Mouse (Mus musculus): ENCODE data around the gene Cdkl5.
A peak's percentile ranks its signal among the peaks of the same experiment; 100 is the strongest.

Gene Cdkl5

GRCm38 (mm10) chrX:160994543-160995121 is at the start of gene Cdkl5:
Cdkl5 (minus strand) TSS chrX:160994704.
- peak; percentile 96 for DNase-seq

- peak; percentile 36 for DNase-seq
Observed at GRCm38 (mm10) chrX:161033235-161033803, 38.8 kb upstream of the Cdkl5 start.

- DNase-seq, result peak; percentile 6
Observed at GRCm38 (mm10) chrX:161032423-161032822, 37.9 kb upstream of the Cdkl5 start.

GRCm38 (mm10) chrX:161030233-161030632 is 35.7 kb upstream of the Cdkl5 start:
- no peak for DNase-seq

GRCm38 (mm10) chrX:161024475-161024874 is 30.0 kb upstream of the Cdkl5 start:
- no peak for DNase-seq

GRCm38 (mm10) chrX:161021548-161021947 is 27.0 kb upstream of the Cdkl5 start:
- DNase-seq, result no peak

GRCm38 (mm10) chrX:161018179-161018578 is 23.7 kb upstream of the Cdkl5 start:
- no peak for DNase-seq

- no peak for DNase-seq
Observed at GRCm38 (mm10) chrX:161006272-161006671, 11.8 kb upstream of the Cdkl5 start.

- no peak for DNase-seq
Observed at GRCm38 (mm10) chrX:160996051-160996450, 1.5 kb upstream of the Cdkl5 start.

GRCm38 (mm10) chrX:160995131-160995667 is 695 bp upstream of the Cdkl5 start:
- DNase-seq, result peak; percentile 58

GRCm38 (mm10) chrX:160993749-160994539 is 560 bp downstream of the Cdkl5 start:
- peak; percentile 30 for DNase-seq

GRCm38 (mm10) chrX:160992703-160993102 is 1.8 kb downstream of the Cdkl5 start:
- no peak for DNase-seq

GRCm38 (mm10) chrX:160990276-160990675 is 4.2 kb downstream of the Cdkl5 start:
- no peak for DNase-seq

GRCm38 (mm10) chrX:160977919-160978318 is 16.6 kb downstream of the Cdkl5 start:
- DNase-seq, result no peak

GRCm38 (mm10) chrX:160971991-160972545 is 22.4 kb downstream of the Cdkl5 start:
- DNase-seq, result no peak

- DNase-seq, result no peak
Observed at GRCm38 (mm10) chrX:160958593-160959131, 35.8 kb downstream of the Cdkl5 start.

GRCm38 (mm10) chrX:160949583-160949982 is 44.9 kb downstream of the Cdkl5 start:
- no peak for DNase-seq

GRCm38 (mm10) chrX:160944722-160945121 is 49.8 kb downstream of the Cdkl5 start:
- no peak for DNase-seq

- peak; percentile 21 for DNase-seq
Observed at GRCm38 (mm10) chrX:160935541-160935940, 59.0 kb downstream of the Cdkl5 start.

GRCm38 (mm10) chrX:160930656-160931055 is 63.8 kb downstream of the Cdkl5 start:
- DNase-seq, result no peak

GRCm38 (mm10) chrX:160928870-160929269 is 65.6 kb downstream of the Cdkl5 start:
- DNase-seq, result no peak

- DNase-seq, result no peak
Observed at GRCm38 (mm10) chrX:160919022-160919637, 75.4 kb downstream of the Cdkl5 start.

GRCm38 (mm10) chrX:160906952-160907351 is 87.6 kb downstream of the Cdkl5 start, which contains the start of gene Gja6:
Gja6 (minus strand) TSS chrX:160907052.
- no peak for DNase-seq

Measured in kidney, postnatal 10 days (tissue).